Mouse (Mus musculus) layer of hippocampus, adult 18-20 months (tissue): ENCODE measurements around the gene Dnajc15. TPM values are rescaled to one million over a fixed set of nuclear protein-coding genes. Genes with fewer than 3 reads are reported as not detected.
A peak's percentile ranks its signal among the peaks of the same experiment; 100 is the strongest.

ENCODE experiments used
- DNase-seq, 2 experiments: peaks; one replicate each; pipeline ENCODE4 v3.0.0; 2022; ENCODE audit warnings: low spot score in 2 of 2
- total RNA-seq, 2 experiments: library from RNA; stranded (reverse); gene quantifications; 2 replicates each; pipeline ENCODE4 v1.2.3; 2021

Dnajc15 gene
- total RNA-seq, 2 experiments from 2014 or later: 64.5 to 70.3 TPM

DNA sequence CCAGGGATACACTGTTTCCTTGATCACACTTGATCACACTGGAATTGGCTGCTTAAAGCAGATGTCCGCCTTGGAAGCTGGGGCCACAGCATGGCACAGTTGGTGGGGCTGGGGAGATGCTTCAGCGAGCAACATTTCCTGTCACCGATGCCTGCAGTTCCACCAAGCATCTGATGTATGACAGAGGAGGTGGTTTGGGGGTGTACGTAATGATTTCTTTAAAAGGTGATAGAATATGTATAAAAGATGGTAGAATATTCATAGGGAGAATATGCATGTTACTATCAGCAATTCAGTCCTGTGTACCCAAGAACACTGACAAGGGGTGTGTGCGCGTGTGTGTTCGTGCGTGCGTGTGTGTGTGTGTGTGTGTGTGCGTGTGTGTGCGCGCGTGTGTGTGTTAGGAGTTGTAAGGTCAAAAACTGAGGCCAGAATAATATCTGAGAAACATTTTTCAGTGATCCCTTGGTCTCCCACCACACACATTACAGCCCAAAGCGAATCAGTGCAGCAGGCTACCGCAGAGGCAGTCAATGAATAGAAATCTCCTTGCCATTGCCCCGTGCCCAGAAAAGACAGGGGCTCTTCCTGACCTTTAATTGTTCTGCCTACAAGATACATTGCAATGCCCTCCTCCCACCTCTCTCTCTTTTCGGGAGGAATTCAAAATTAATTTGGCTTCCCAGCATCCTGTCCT is 73.2 kb downstream of the Dnajc15 start:
- DNase-seq: no peak

GRCm38 (mm10) chr14:77796506-77796905 is 78.4 kb downstream of the Dnajc15 start:
- DNase-seq: no peak

DNA sequence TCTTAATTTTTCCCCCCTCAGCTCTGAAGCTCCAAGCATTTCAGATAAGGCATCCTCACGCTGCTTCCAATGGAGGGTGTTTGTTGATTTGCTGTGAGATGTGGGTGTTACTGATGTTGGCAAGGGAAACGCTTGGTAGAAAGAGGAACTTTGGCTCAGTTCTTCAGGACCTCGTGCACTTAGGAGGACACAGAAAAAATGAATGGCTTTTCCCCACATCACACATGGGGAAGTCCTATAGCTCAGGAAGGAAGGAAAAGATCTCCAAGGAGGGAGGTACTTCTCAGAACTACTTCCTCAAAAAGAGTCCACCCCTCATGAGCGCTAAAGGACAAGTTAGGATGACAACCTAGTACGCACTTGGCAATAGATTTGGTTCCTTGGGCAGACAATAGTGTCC is 79.7 kb downstream of the Dnajc15 start:
- no peak for DNase-seq

DNA sequence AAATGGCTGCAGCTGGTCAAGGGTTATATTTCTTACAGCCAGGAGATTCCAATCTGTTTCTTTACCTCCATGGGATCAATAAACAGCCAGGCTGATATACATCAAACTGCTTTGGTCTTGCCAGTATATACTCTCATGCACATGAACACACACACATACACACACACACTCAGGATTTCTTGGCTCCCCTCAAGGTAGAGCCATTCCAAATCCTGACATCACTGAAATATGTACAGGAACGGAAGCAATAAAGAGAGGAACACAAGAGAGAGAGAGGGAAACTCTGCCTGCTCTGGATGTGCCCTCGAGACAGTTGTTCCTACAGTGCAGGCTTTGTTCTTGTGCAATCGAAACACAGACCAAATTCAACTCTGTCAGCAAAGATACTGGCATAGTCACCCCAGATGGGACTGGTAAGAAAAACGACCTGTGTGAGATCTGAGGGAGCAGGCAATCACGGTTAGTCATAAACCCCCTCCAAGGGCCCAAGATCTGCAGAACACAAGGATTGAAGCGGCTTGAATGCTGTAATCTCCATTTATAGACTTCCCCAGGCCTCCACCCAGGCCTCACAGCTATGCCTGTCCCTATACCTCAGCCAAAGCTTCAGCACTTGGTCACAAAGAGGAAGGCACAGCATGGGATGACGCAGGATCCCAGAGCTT is 80.5 kb downstream of the Dnajc15 start:
- no peak for DNase-seq

DNA sequence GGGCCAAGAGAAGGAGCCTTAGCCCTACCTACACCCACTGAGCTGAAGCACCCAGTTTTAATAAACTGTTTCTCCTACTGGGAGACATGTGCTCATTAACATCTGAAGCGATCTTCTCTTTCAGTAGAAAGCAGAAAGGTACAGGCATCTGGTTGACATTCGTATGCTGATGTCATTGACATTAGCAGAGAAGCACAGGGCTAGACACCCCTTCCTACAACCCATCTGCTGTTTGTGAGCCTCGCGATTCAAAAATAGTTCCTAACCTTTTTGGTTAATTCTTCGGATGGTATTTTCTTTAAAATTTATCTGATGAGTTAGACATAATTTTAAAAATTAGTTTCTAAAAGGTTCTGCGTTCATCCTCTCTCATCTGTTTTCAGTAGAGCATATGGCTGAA is 81.9 kb downstream of the Dnajc15 start:
- DNase-seq: peak; percentile 23 to 57

DNA sequence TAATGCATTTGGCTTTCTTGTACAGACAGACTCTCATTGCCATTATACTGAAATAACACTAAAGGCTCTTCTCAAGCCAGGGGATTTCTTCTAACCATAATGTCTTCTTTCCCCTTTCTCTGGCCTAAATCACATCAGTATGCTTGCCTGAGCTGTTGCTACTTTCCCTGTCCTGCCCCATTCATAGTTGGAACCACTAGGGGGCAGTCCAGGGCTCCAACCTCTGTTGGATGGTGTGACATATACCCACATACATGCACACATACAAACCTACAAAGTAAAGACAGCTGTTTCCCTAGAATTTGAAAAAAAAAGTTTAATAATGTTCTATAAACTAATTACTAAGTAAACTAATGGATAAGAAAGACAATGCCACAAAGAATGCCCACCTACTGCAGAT is 91.7 kb downstream of the Dnajc15 start:
- no peak for DNase-seq

GRCm38 (mm10) chr14:77777365-77777764 is 97.6 kb downstream of the Dnajc15 start:
- no peak for DNase-seq

- peak in 1 of 2 experiments; percentile 30 for DNase-seq
Measured at GRCm38 (mm10) chr14:77776005-77776531, 98.9 kb downstream of the Dnajc15 start.

GRCm38 (mm10) chr14:77773331-77773730 is 101.6 kb downstream of the Dnajc15 start:
- no peak for DNase-seq

DNA sequence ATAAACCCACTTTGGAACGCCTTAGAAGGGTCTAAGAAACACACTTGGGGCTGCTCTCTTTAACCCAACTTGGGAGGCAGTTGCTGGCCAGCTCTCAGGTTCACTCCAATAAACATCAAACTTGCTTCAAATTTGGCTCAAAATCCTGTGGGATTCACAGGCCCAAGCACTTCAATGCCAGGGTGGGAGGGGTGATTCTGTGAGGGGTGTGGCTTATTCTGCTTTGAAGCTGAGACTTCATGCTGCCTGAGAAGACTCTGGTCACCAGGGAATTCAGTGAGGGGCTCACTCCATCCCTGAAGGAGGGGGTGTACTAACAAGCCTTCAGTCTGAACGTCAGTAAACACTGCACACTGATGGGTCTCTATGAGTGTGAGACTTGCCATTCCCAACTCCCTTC is 103.3 kb downstream of the Dnajc15 start:
- no peak for DNase-seq

Other genes with a start within 250 kb of the Dnajc15 start
- under 1 TPM; 0.51 to 0.54 TPM for gene Epsti1, start 29.1 kb upstream of the Dnajc15 start, total RNA-seq
- gene Fam216b, start 213.9 kb upstream of the Dnajc15 start, total RNA-seq: 1 to 10 TPM; 1.0 to 1.2 TPM